Mouse (Mus musculus) MEL (cell line): Measurements from ENCODE around the gene Tnnc1. TPM values are rescaled to one million over a fixed set of nuclear protein-coding genes. Genes with fewer than 3 reads are reported as not detected.

Experiments used
- DNase-seq: peaks from one replicate; pipeline ENCODE4 v3.0.0; 2011; ENCODE audit warnings: low read depth, low spot score
- H3K27ac ChIP-seq: 2 replicates; pipeline ENCODE4 v1.5.1; 2012; ENCODE audit warnings: low read depth, mild to moderate bottlenecking, control low read depth, low read length, moderate library complexity; ENCODE audit not compliant: control insufficient read depth
- H3K27me3 ChIP-seq, 2 experiments: fragments of 150-350 bp in 1 of 2; sonication (generic) in 1 of 2; 2 replicates each; pipeline ENCODE4 v1.6.1; 2012; ENCODE audit warnings: low read length in 2 of 2, mild to moderate bottlenecking in 2 of 2, improper control_type of control experiment in 1 of 2, moderate library complexity in 1 of 2; ENCODE audit not compliant: insufficient read depth in 2 of 2, control insufficient read depth in 1 of 2
- H3K36me3 ChIP-seq, 2 experiments: 2 replicates each; pipeline ENCODE4 v1.6.1; 2012 to 2014; ENCODE audit warnings: low read length in 2 of 2, improper control_type of control experiment in 1 of 2, inconsistent platforms in 1 of 2, mild to moderate bottlenecking in 1 of 2; ENCODE audit not compliant: insufficient read depth in 2 of 2, control insufficient read depth in 1 of 2
- H3K4me1 ChIP-seq, 2 experiments: fragments of 150-350 bp in 1 of 2; sonication (generic) in 1 of 2; 2 replicates each; pipeline ENCODE4 v1.6.1; 2012; ENCODE audit warnings: low read length in 2 of 2, improper control_type of control experiment in 1 of 2, mild to moderate bottlenecking in 1 of 2; ENCODE audit not compliant: insufficient read depth in 2 of 2, control insufficient read depth in 1 of 2
- H3K4me3 ChIP-seq, 2 experiments: fragments of 150-350 bp in 1 of 2; sonication (generic) in 1 of 2; 2 replicates each; pipeline ENCODE4 v1.5.1; 2012; ENCODE audit warnings: low read depth in 2 of 2, low read length in 2 of 2, mild to moderate bottlenecking in 2 of 2, moderate library complexity in 2 of 2, control low read depth in 1 of 2, improper control_type of control experiment in 1 of 2; ENCODE audit not compliant: control insufficient read depth in 1 of 2, insufficient read depth in 1 of 2
- H3K79me2 ChIP-seq: 2 replicates; pipeline ENCODE4 v1.6.1; 2012; ENCODE audit warnings: mild to moderate bottlenecking, low read length, moderate library complexity; ENCODE audit not compliant: control insufficient read depth, poor library complexity, insufficient read depth
- H3K9ac ChIP-seq: 2 replicates; pipeline ENCODE4 v1.6.1; 2012; ENCODE audit warnings: low read depth, mild to moderate bottlenecking, control low read depth, low read length, moderate library complexity; ENCODE audit not compliant: control insufficient read depth, poor library complexity, severe bottlenecking
- H3K9me3 ChIP-seq: fragments of 150-350 bp; sonication (generic); replicated peaks from 2 replicates; pipeline ENCODE4 v1.6.1; 2012; ENCODE audit warnings: mild to moderate bottlenecking, low read length, improper control_type of control experiment, moderate library complexity; ENCODE audit not compliant: insufficient read depth
- CHD1 ChIP-seq: IDR thresholded peaks from 2 replicates; pipeline ENCODE4 v1.6.1; 2012; ENCODE audit warnings: low read depth, mild to moderate bottlenecking, inconsistent platforms, low read length, improper control_type of control experiment
- CHD2 ChIP-seq: IDR thresholded peaks from 2 replicates; pipeline ENCODE4 v1.6.1; 2011; ENCODE audit warnings: low read length, improper control_type of control experiment
- CTCF ChIP-seq, 3 experiments: IDR thresholded peaks in 2 of 3; conservative IDR thresholded peaks in 1 of 3; 2 replicates each; pipeline ENCODE4 v1.5.1; 2011 to 2012; ENCODE audit warnings: low read length in 3 of 3, low read depth in 2 of 3, mild to moderate bottlenecking in 2 of 3, improper control_type of control experiment in 1 of 3, inconsistent platforms in 1 of 3, mixed read lengths in 1 of 3, moderate library complexity in 1 of 3; ENCODE audit not compliant: control insufficient read depth in 1 of 3, insufficient read depth in 1 of 3, poor library complexity in 1 of 3, severe bottlenecking in 1 of 3
- ELF1 ChIP-seq: IDR thresholded peaks from 2 replicates; pipeline ENCODE4 v1.6.1; 2014; ENCODE audit warnings: low read depth, mild to moderate bottlenecking, inconsistent platforms, low read length, improper control_type of control experiment, moderate library complexity
- EP300 ChIP-seq, 2 experiments: IDR thresholded peaks; 2 replicates each; pipeline ENCODE4 v1.6.1; 2011; ENCODE audit warnings: improper control_type of control experiment in 2 of 2, low read length in 2 of 2, low read depth in 1 of 2, mild to moderate bottlenecking in 1 of 2
- GABPA ChIP-seq: IDR thresholded peaks from 2 replicates; pipeline ENCODE4 v1.6.1; 2012; ENCODE audit warnings: low read depth, mild to moderate bottlenecking, inconsistent platforms, low read length, improper control_type of control experiment, moderate library complexity
- JUND ChIP-seq: IDR thresholded peaks from 2 replicates; pipeline ENCODE4 v1.6.1; 2011; ENCODE audit warnings: low read depth, mild to moderate bottlenecking, improper control_type of control experiment, low read length
- MAZ ChIP-seq: IDR thresholded peaks from 2 replicates; pipeline ENCODE4 v1.6.1; 2012; ENCODE audit warnings: low read depth, mild to moderate bottlenecking, inconsistent platforms, low read length, improper control_type of control experiment
- MXI1 ChIP-seq: IDR thresholded peaks from 2 replicates; pipeline ENCODE4 v1.6.1; 2011; ENCODE audit warnings: mild to moderate bottlenecking, low read depth, low read length, improper control_type of control experiment
- MYB ChIP-seq: IDR thresholded peaks from 2 replicates; pipeline ENCODE4 v1.6.1; 2011; ENCODE audit warnings: mild to moderate bottlenecking, low read depth, low read length, improper control_type of control experiment
- POLR2AphosphoS5 ChIP-seq: IDR thresholded peaks from 2 replicates; pipeline ENCODE4 v1.6.1; 2012; ENCODE audit warnings: low read depth, borderline replicate concordance, mild to moderate bottlenecking, inconsistent platforms, low read length, moderate library complexity, mixed read lengths
- SMC3 ChIP-seq: IDR thresholded peaks from 2 replicates; pipeline ENCODE4 v1.6.1; 2011; ENCODE audit warnings: low read depth, low read length, improper control_type of control experiment
- TAL1 ChIP-seq: IDR thresholded peaks from 2 replicates; pipeline ENCODE4 v1.6.1; 2012; ENCODE audit warnings: mild to moderate bottlenecking, inconsistent platforms, low read length, moderate library complexity, mixed read lengths
- UBTF ChIP-seq: IDR thresholded peaks from 2 replicates; pipeline ENCODE4 v1.6.1; 2012; ENCODE audit warnings: low read depth, mild to moderate bottlenecking, inconsistent platforms, low read length, improper control_type of control experiment, moderate library complexity, borderline replicate concordance; ENCODE audit not compliant: insufficient read depth
- ZMIZ1 ChIP-seq: IDR thresholded peaks from 2 replicates; pipeline ENCODE4 v1.6.1; 2012; ENCODE audit warnings: low read depth, mild to moderate bottlenecking, inconsistent platforms, low read length, improper control_type of control experiment, moderate library complexity
- polyA plus RNA-seq, 2 experiments: library from polyadenylated mRNA; stranded (reverse) in 1 of 2; unstranded in 1 of 2; fragments of >175 nt in 1 of 2; fragments of >200 nt in 1 of 2; gene quantifications; 2 replicates each; pipeline versions ENCODE4 v1.2.1 to v1.2.4; 2012; ENCODE audit warnings: low replicate concordance in 2 of 2, low read depth in 1 of 2; ENCODE audit not compliant: insufficient read length in 2 of 2, insufficient read depth in 1 of 2, missing spikeins in 1 of 2
- total RNA-seq: library from RNA; depleted of rRNA; stranded (reverse); fragments of 300-350 nt; gene quantifications from 2 replicates; pipeline ENCODE4 v1.2.3, GENCODE M21; 2012

Tnnc1 gene
- total and polyA plus RNA-seq, 3 experiments, result 0.19 TPM; not detected in 2

- Histone ChIP-seq H3K4me3 (no peak within 1 kb of the TSS), H3K9me3 (no peaks in the 10 kb centered on the region), H3K9ac (no peak within 1 kb of the TSS; the same call in 1 of the 2 replicates), H3K36me3 (no peaks in the 10 kb centered on the region), H3K79me2 (no peaks in the 10 kb centered on the region), H3K27me3 (peaks cover 0 to 5% of the 10 kb centered on the region in 2 experiments; a peak in 2 of 4 replicates), H3K27ac (no peak within 1 kb of the TSS)
- DNase-seq, result no peak
- TF ChIP-seq UBTF (no peak), POLR2AphosphoS5 (no peak), MAZ (no peak), CHD2 (no peak), TAL1 (no peak), GABPA (no peak), CHD1 (no peak), JUND (no peak), ZMIZ1 (no peak)
- TF ChIP-seq, all 39 proteins: peak for 0
- H3K4me1 ChIP-seq, result peaks cover 0 to 2% of the 10 kb centered on the region in 2 experiments; a peak in 1 of 4 replicates
Observed at GRCm38 (mm10) chr14:31216846-31217245, 8.7 kb downstream of the Tnnc1 start, which contains the start of gene Nisch. TSS of gene Nisch (minus strand) at chr14:31216946.

- H3K9me3 ChIP-seq, result no peaks in the 10 kb centered on the region
- TF ChIP-seq MYB, result no peak
- no peak for TF ChIP-seq POLR2AphosphoS5
- no peak for TF ChIP-seq CHD2
- TF ChIP-seq CTCF (IDR thresholded peaks at IDR 0.05 in 2 of 3, conservative IDR thresholded peaks at IDR 0.05 in 1 of 3; ENCODE audit: control insufficient read depth in 1 of 3, insufficient read depth in 1 of 3, low read depth in 2 of 3, low read length in 3 of 3, poor library complexity in 1 of 3, severe bottlenecking in 1 of 3), result peak in 2 of 3 experiments; percentile 26 to 33; a peak in 4 of 6 replicates
- no peak for TF ChIP-seq EP300 (IDR thresholded peaks at IDR 0.05; ENCODE audit: low read depth in 1 of 2, low read length in 2 of 2)
- no peak for TF ChIP-seq SMC3
Observed at GRCm38 (mm10) chr14:31217666-31218065, 9.6 kb downstream of the Tnnc1 start, which contains the start of gene Sema3g. TSS of gene Sema3g (plus strand) at chr14:31217860.

DNA sequence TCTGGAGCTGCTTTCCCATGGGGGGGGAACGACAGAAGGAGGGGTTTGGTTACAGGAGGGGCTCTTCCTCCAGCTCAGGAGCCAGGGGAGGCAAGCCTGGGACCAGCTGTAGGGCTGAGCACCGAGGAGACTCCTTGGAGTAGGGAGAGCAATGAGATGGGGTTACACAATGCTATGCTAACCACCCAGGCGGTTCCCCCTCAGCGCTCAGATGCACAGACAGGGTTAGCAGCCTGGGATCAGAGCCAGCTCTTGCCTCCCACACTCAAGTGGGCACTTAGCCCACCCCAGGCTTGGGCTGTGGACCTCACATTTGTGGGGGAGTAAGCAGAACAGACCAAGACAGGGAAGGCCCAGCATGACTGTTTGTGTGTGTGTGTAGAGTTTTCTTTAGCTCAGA, 18.9 kb downstream of the Tnnc1 start:
- DNase-seq, result no peak
- peaks cover 4 to 7% of the 10 kb centered on the region in 2 experiments; a peak in 3 of 4 replicates for H3K27me3 ChIP-seq
- no peaks in the 10 kb centered on the region for H3K4me1 ChIP-seq
- TF ChIP-seq MXI1 (no peak), ELF1 (no peak)
- TF ChIP-seq, all 39 proteins: peak for 0
- Histone ChIP-seq H3K79me2 (no peaks in the 10 kb centered on the region), H3K27ac (no peak overlapping the region), H3K9ac (no peak overlapping the region), H3K36me3 (no peaks in the 10 kb centered on the region), H3K9me3 (no peaks in the 10 kb centered on the region), H3K4me3 (no peak overlapping the region)

More at GRCm38 (mm10) chr14:31217666-31218065, 9.6 kb downstream of the Tnnc1 start, which contains the start of gene Sema3g:
- Histone ChIP-seq H3K27me3 (peaks cover 0 to 5% of the 10 kb centered on the region in 2 experiments; a peak in 2 of 4 replicates), H3K79me2 (no peaks in the 10 kb centered on the region), H3K9ac (no peak within 1 kb of the TSS; the same call in 1 of the 2 replicates), H3K27ac (no peak within 1 kb of the TSS), H3K36me3 (no peaks in the 10 kb centered on the region), H3K4me1 (peaks cover 0 to 2% of the 10 kb centered on the region in 2 experiments; a peak in 1 of 4 replicates), H3K4me3 (no peak within 1 kb of the TSS)
- DNase-seq, result peak; percentile 65
